Mouse (Mus musculus): Measurements from ENCODE around the gene Tmem182. TPM values are rescaled to one million over a fixed set of nuclear protein-coding genes. Genes with fewer than 3 reads are reported as not detected.

Tmem182 gene
- polyA plus RNA-seq, 1 experiment from 2014 or later: 0.06 TPM

GRCm38 (mm10) chr1:40873760-40874455 lies 68.5 kb downstream of the Tmem182 start:
- DNase-seq (no peak), ATAC-seq (ENCODE audit: low read depth) (no peak)
- Histone ChIP-seq H3K9ac (no peak overlapping the region), H3K4me1 (replicated peaks) (no peaks in the 10 kb centered on the region), H3K36me3 (no peaks in the 10 kb centered on the region), H3K27ac (no peak overlapping the region), H3K4me3 (replicated peaks) (no peak overlapping the region), H3K4me2 (no peak overlapping the region), H3K9me3 (replicated peaks) (no peaks in the 10 kb centered on the region), H3K27me3 (no peaks in the 10 kb centered on the region)
- WGBS (ENCODE audit: insufficient replicate concordance): 58% methylated on average over 10 of the region's 10 CpGs

GRCm38 (mm10) chr1:40874456-40875375 lies 69.3 kb downstream of the Tmem182 start:
- Histone ChIP-seq H3K27me3 (no peaks in the 10 kb centered on the region), H3K4me3 (replicated peaks) (no peak overlapping the region), H3K27ac (no peak overlapping the region), H3K4me2 (no peak overlapping the region), H3K4me1 (replicated peaks) (no peaks in the 10 kb centered on the region), H3K36me3 (no peaks in the 10 kb centered on the region), H3K9ac (no peak overlapping the region), H3K9me3 (replicated peaks) (no peaks in the 10 kb centered on the region)
- DNase-seq (no peak), ATAC-seq (ENCODE audit: low read depth) (no peak)
- WGBS (ENCODE audit: insufficient replicate concordance): 61% methylated on average over 26 of the region's 26 CpGs

- Histone ChIP-seq H3K36me3 (no peaks in the 10 kb centered on the region), H3K4me2 (no peak overlapping the region), H3K4me1 (replicated peaks) (no peaks in the 10 kb centered on the region), H3K9me3 (replicated peaks) (no peaks in the 10 kb centered on the region), H3K27ac (no peak overlapping the region), H3K4me3 (replicated peaks) (no peak overlapping the region), H3K27me3 (no peaks in the 10 kb centered on the region), H3K9ac (no peak overlapping the region)
- WGBS (ENCODE audit: insufficient replicate concordance): 10% methylated on average over 9 of the region's 9 CpGs
- no peak for DNase-seq
- ATAC-seq (ENCODE audit: low read depth): no peak
Measured at GRCm38 (mm10) chr1:40879051-40879450, 73.7 kb downstream of the Tmem182 start.

- ATAC-seq (ENCODE audit: low read depth): no peak
Measured at GRCm38 (mm10) chr1:40879526-40879925, 74.1 kb downstream of the Tmem182 start.

GRCm38 (mm10) chr1:40880527-40880926 lies 75.1 kb downstream of the Tmem182 start:
- DNase-seq (no peak), ATAC-seq (ENCODE audit: low read depth) (no peak)
- no peaks in the 10 kb centered on the region for H3K36me3 ChIP-seq
- no peaks in the 10 kb centered on the region for H3K27me3 ChIP-seq
- 14% methylated on average over 2 of the region's 2 CpGs for WGBS (ENCODE audit: insufficient replicate concordance)
- H3K9ac ChIP-seq: no peak overlapping the region
- H3K4me1 ChIP-seq (replicated peaks): no peaks in the 10 kb centered on the region
- H3K9me3 ChIP-seq (replicated peaks): no peaks in the 10 kb centered on the region
- H3K4me2 ChIP-seq: no peak overlapping the region
- no peak overlapping the region for H3K4me3 ChIP-seq (replicated peaks)
- no peak overlapping the region for H3K27ac ChIP-seq

More at GRCm38 (mm10) chr1:40879526-40879925, 74.1 kb downstream of the Tmem182 start:
- Histone ChIP-seq H3K27me3 (no peaks in the 10 kb centered on the region), H3K9ac (no peak overlapping the region), H3K27ac (no peak overlapping the region), H3K9me3 (replicated peaks) (no peaks in the 10 kb centered on the region), H3K4me2 (no peak overlapping the region), H3K36me3 (no peaks in the 10 kb centered on the region), H3K4me1 (replicated peaks) (no peaks in the 10 kb centered on the region), H3K4me3 (replicated peaks) (no peak overlapping the region)
- 66% methylated on average over 6 of the region's 6 CpGs for WGBS (ENCODE audit: insufficient replicate concordance)
- no peak for DNase-seq

- Histone ChIP-seq H3K9ac (no peak overlapping the region), H3K27me3 (no peaks in the 10 kb centered on the region), H3K4me2 (no peak overlapping the region), H3K27ac (no peak overlapping the region), H3K4me1 (replicated peaks) (no peaks in the 10 kb centered on the region), H3K9me3 (replicated peaks) (no peaks in the 10 kb centered on the region), H3K4me3 (replicated peaks) (no peak overlapping the region), H3K36me3 (no peaks in the 10 kb centered on the region)
- DNase-seq (no peak), ATAC-seq (ENCODE audit: low read depth) (no peak)
- WGBS (ENCODE audit: insufficient replicate concordance): 64% methylated on average over 2 of the region's 2 CpGs
Measured at GRCm38 (mm10) chr1:40883856-40884255, 78.5 kb downstream of the Tmem182 start.

GRCm38 (mm10) chr1:40884943-40885342 lies 79.5 kb downstream of the Tmem182 start:
- no peak overlapping the region for H3K9ac ChIP-seq
- WGBS (ENCODE audit: insufficient replicate concordance): 49% methylated on average over 6 of the region's 6 CpGs
- no peaks in the 10 kb centered on the region for H3K27me3 ChIP-seq
- H3K4me2 ChIP-seq: no peak overlapping the region
- H3K9me3 ChIP-seq (replicated peaks): no peaks in the 10 kb centered on the region
- H3K4me1 ChIP-seq (replicated peaks): no peaks in the 10 kb centered on the region
- H3K36me3 ChIP-seq: no peaks in the 10 kb centered on the region
- no peak for DNase-seq
- no peak overlapping the region for H3K4me3 ChIP-seq (replicated peaks)
- no peak for ATAC-seq (ENCODE audit: low read depth)
- no peak overlapping the region for H3K27ac ChIP-seq

GRCm38 (mm10) chr1:40887673-40888072 lies 82.3 kb downstream of the Tmem182 start:
- Histone ChIP-seq H3K27me3 (no peaks in the 10 kb centered on the region), H3K4me1 (replicated peaks) (no peaks in the 10 kb centered on the region), H3K4me3 (replicated peaks) (no peak overlapping the region), H3K9me3 (replicated peaks) (no peaks in the 10 kb centered on the region), H3K9ac (no peak overlapping the region), H3K4me2 (no peak overlapping the region), H3K27ac (no peak overlapping the region), H3K36me3 (no peaks in the 10 kb centered on the region)
- WGBS (ENCODE audit: insufficient replicate concordance): 37% methylated on average over 12 of the region's 12 CpGs
- no peak for DNase-seq
- ATAC-seq (ENCODE audit: low read depth): no peak

GRCm38 (mm10) chr1:40888396-40889040 lies 83.1 kb downstream of the Tmem182 start:
- no peak overlapping the region for H3K4me2 ChIP-seq
- ATAC-seq (ENCODE audit: low read depth) (no peak), DNase-seq (no peak)
- H3K4me1 ChIP-seq (replicated peaks): no peaks in the 10 kb centered on the region
- H3K9ac ChIP-seq: no peak overlapping the region
- WGBS (ENCODE audit: insufficient replicate concordance): 72% methylated on average over 8 of the region's 8 CpGs
- no peaks in the 10 kb centered on the region for H3K36me3 ChIP-seq
- no peaks in the 10 kb centered on the region for H3K27me3 ChIP-seq
- no peak overlapping the region for H3K4me3 ChIP-seq (replicated peaks)
- H3K27ac ChIP-seq: no peak overlapping the region
- H3K9me3 ChIP-seq (replicated peaks): no peaks in the 10 kb centered on the region

- ATAC-seq (ENCODE audit: low read depth) (no peak), DNase-seq (no peak)
- Histone ChIP-seq H3K9ac (no peak overlapping the region), H3K27ac (no peak overlapping the region), H3K4me2 (no peak overlapping the region), H3K4me3 (replicated peaks) (no peak overlapping the region), H3K36me3 (no peaks in the 10 kb centered on the region), H3K27me3 (no peaks in the 10 kb centered on the region), H3K9me3 (replicated peaks) (no peaks in the 10 kb centered on the region), H3K4me1 (replicated peaks) (no peaks in the 10 kb centered on the region)
- WGBS (ENCODE audit: insufficient replicate concordance): 79% methylated on average over 14 of the region's 14 CpGs
Measured at GRCm38 (mm10) chr1:40889617-40890016, 84.2 kb downstream of the Tmem182 start.

GRCm38 (mm10) chr1:40890246-40890645 lies 84.8 kb downstream of the Tmem182 start:
- H3K4me2 ChIP-seq: no peak overlapping the region
- H3K4me1 ChIP-seq (replicated peaks): no peaks in the 10 kb centered on the region
- WGBS (ENCODE audit: insufficient replicate concordance): 61% methylated on average over 8 of the region's 8 CpGs
- no peaks in the 10 kb centered on the region for H3K36me3 ChIP-seq
- no peak overlapping the region for H3K9ac ChIP-seq
- H3K27ac ChIP-seq: no peak overlapping the region
- H3K4me3 ChIP-seq (replicated peaks): no peak overlapping the region
- no peak for ATAC-seq (ENCODE audit: low read depth)
- H3K27me3 ChIP-seq: no peaks in the 10 kb centered on the region
- H3K9me3 ChIP-seq (replicated peaks): no peaks in the 10 kb centered on the region
- no peak for DNase-seq

All from liver, embryonic 13.5 days (tissue).